Mouse (Mus musculus) hindbrain, embryonic 15.5 days (tissue): ENCODE measurements around the gene Ksr1. TPM values are rescaled to one million over a fixed set of nuclear protein-coding genes. Genes with fewer than 3 reads are reported as not detected.

Experiments
- ATAC-seq: fragments of 200-750 bp; cut with Nextera tagmentation; 2 replicates; pipeline ENCODE4 v1.8.0; 2017; ENCODE audit warnings: low read depth, moderate number of reproducible peaks, moderate TSS enrichment; ENCODE audit not compliant: low FRiP score
- H3K27ac ChIP-seq: fragments of 300-500 bp; sonication (generic); replicated peaks from 2 replicates; pipeline ENCODE4 v1.5.1; 2015; ENCODE audit warnings: mild to moderate bottlenecking, inconsistent platforms
- H3K27me3 ChIP-seq: fragments of 300-500 bp; sonication (generic); 2 replicates; pipeline ENCODE4 v1.6.1; 2015; ENCODE audit warnings: control low read depth, inconsistent platforms
- H3K36me3 ChIP-seq: fragments of 300-500 bp; sonication (generic); 2 replicates; pipeline ENCODE4 v1.6.1; 2015; ENCODE audit warnings: control low read depth, inconsistent platforms
- H3K4me1 ChIP-seq: fragments of 300-500 bp; sonication (generic); replicated peaks from 2 replicates; pipeline ENCODE4 v1.6.1; 2015; ENCODE audit warnings: control low read depth, inconsistent platforms
- H3K4me2 ChIP-seq: fragments of 300-500 bp; sonication (generic); 2 replicates; pipeline ENCODE4 v1.6.1; 2015; ENCODE audit warnings: moderate library complexity, mild to moderate bottlenecking, inconsistent platforms
- H3K4me3 ChIP-seq: fragments of 300-500 bp; sonication (generic); 2 replicates; pipeline ENCODE4 v1.5.1; 2015; ENCODE audit warnings: mild to moderate bottlenecking, inconsistent platforms
- H3K9ac ChIP-seq: fragments of 300-500 bp; sonication (generic); 2 replicates; pipeline ENCODE4 v1.6.1; 2015; ENCODE audit warnings: inconsistent platforms
- H3K9me3 ChIP-seq: fragments of 300-500 bp; sonication (generic); 2 replicates; pipeline ENCODE4 v1.6.1; 2016; ENCODE audit warnings: control low read depth, inconsistent platforms
- WGBS: fragments of 180-500 bp; shearing (Covaris S2); methylation state at CpG from one replicate; pipeline ENCODE4 v1.1.7; 2015; 5-methylcytosine and 5-hydroxymethylcytosine counted together
- polyA plus RNA-seq: library from polyadenylated mRNA; unstranded; fragments of >200 nt; fragmentation: Nextera tagmentation; extraction: Ambion mirVana; gene quantifications from 2 replicates; pipeline ENCODE4 v1.2.1, GENCODE M21; 2015

Ksr1 gene
- polyA plus RNA-seq, 1 experiment from 2014 or later, result 5.0 TPM

GRCm38 (mm10) chr11:79071082-79071972 lies 74.9 kb downstream of the Ksr1 start:
- Histone ChIP-seq H3K4me2 (no peak overlapping the region), H3K36me3 (no peaks in the 10 kb centered on the region), H3K4me3 (no peak overlapping the region), H3K27ac (no peak overlapping the region), H3K27me3 (no peaks in the 10 kb centered on the region), H3K4me1 (peaks cover 15% of the 10 kb centered on the region; the same call in 1 of the 2 replicates), H3K9me3 (no peaks in the 10 kb centered on the region), H3K9ac (no peak overlapping the region)
- no peak for ATAC-seq
- 86% methylated on average over 7 of the region's 7 CpGs for WGBS

GRCm38 (mm10) chr11:79069453-79070153 lies 76.6 kb downstream of the Ksr1 start:
- Histone ChIP-seq H3K4me3 (no peak overlapping the region), H3K4me2 (no peak overlapping the region), H3K27me3 (no peaks in the 10 kb centered on the region), H3K9ac (0 out of 2 replicates have a peak overlapping the region, but pooled peaks have one; percentile 9), H3K27ac (peak overlapping the region; percentile 69), H3K36me3 (no peaks in the 10 kb centered on the region), H3K9me3 (no peaks in the 10 kb centered on the region), H3K4me1 (peaks cover 22% of the 10 kb centered on the region; the same call in 1 of the 2 replicates)
- ATAC-seq, result peak; percentile 60; the same call in 1 of the 2 replicates
- 37% methylated on average over 9 of the region's 10 CpGs for WGBS

GRCm38 (mm10) chr11:79067172-79067571 lies 79.0 kb downstream of the Ksr1 start:
- no peak for ATAC-seq
- Histone ChIP-seq H3K9ac (no peak overlapping the region), H3K36me3 (no peaks in the 10 kb centered on the region), H3K4me2 (no peak overlapping the region), H3K9me3 (no peaks in the 10 kb centered on the region), H3K27me3 (no peaks in the 10 kb centered on the region), H3K27ac (no peak overlapping the region), H3K4me1 (peaks cover 27% of the 10 kb centered on the region; the same call in 1 of the 2 replicates), H3K4me3 (no peak overlapping the region)
- 98% methylated on average over 4 of the region's 4 CpGs for WGBS

GRCm38 (mm10) chr11:79066191-79066530 lies 80.0 kb downstream of the Ksr1 start:
- no peak overlapping the region for H3K9ac ChIP-seq
- no peak for ATAC-seq
- WGBS, result 96% methylated on average over 2 of the region's 2 CpGs
- no peaks in the 10 kb centered on the region for H3K36me3 ChIP-seq
- H3K9me3 ChIP-seq, result no peaks in the 10 kb centered on the region
- no peak overlapping the region for H3K4me2 ChIP-seq
- H3K27ac ChIP-seq, result no peak overlapping the region
- H3K4me1 ChIP-seq, result peaks cover 22% of the 10 kb centered on the region; the same call in 1 of the 2 replicates
- H3K4me3 ChIP-seq, result no peak overlapping the region
- no peaks in the 10 kb centered on the region for H3K27me3 ChIP-seq

- Histone ChIP-seq H3K36me3 (no peaks in the 10 kb centered on the region), H3K4me1 (peaks cover 22% of the 10 kb centered on the region; the same call in 1 of the 2 replicates), H3K9ac (no peak overlapping the region), H3K9me3 (no peaks in the 10 kb centered on the region), H3K27me3 (no peaks in the 10 kb centered on the region), H3K27ac (no peak overlapping the region), H3K4me2 (no peak overlapping the region), H3K4me3 (no peak overlapping the region)
- no peak for ATAC-seq
- WGBS, result 72% methylated on average over 11 of the region's 11 CpGs
Measured at GRCm38 (mm10) chr11:79065463-79066190, 80.6 kb downstream of the Ksr1 start.

GRCm38 (mm10) chr11:79064311-79064710 lies 81.9 kb downstream of the Ksr1 start:
- Histone ChIP-seq H3K36me3 (no peaks in the 10 kb centered on the region), H3K9ac (no peak overlapping the region), H3K27ac (no peak overlapping the region), H3K4me3 (no peak overlapping the region), H3K4me2 (no peak overlapping the region), H3K9me3 (no peaks in the 10 kb centered on the region), H3K4me1 (0 out of 2 replicates have a peak, but pooled peaks cover 14% of the 10 kb centered on the region), H3K27me3 (no peaks in the 10 kb centered on the region)
- ATAC-seq, result no peak
- 46% methylated on average over 8 of the region's 8 CpGs for WGBS

- ATAC-seq, result no peak
- Histone ChIP-seq H3K36me3 (no peaks in the 10 kb centered on the region), H3K4me2 (no peak overlapping the region), H3K4me3 (no peak overlapping the region), H3K4me1 (0 out of 2 replicates have a peak, but pooled peaks cover 11% of the 10 kb centered on the region), H3K9ac (no peak overlapping the region), H3K27ac (no peak overlapping the region), H3K9me3 (no peaks in the 10 kb centered on the region), H3K27me3 (no peaks in the 10 kb centered on the region)
- 79% methylated on average over 7 of the region's 7 CpGs for WGBS
Measured at GRCm38 (mm10) chr11:79063616-79064015, 82.6 kb downstream of the Ksr1 start.

- ATAC-seq, result no peak
- peaks cover 11% of the 10 kb centered on the region; the same call in 1 of the 2 replicates for H3K4me1 ChIP-seq
- H3K27ac ChIP-seq, result no peak overlapping the region
- no peaks in the 10 kb centered on the region for H3K27me3 ChIP-seq
- WGBS, result 69% methylated on average over 5 of the region's 5 CpGs
- H3K9ac ChIP-seq, result no peak overlapping the region
- H3K4me3 ChIP-seq, result no peak overlapping the region
- H3K36me3 ChIP-seq, result no peaks in the 10 kb centered on the region
- H3K4me2 ChIP-seq, result no peak overlapping the region
- no peaks in the 10 kb centered on the region for H3K9me3 ChIP-seq
Measured at GRCm38 (mm10) chr11:79062897-79063296, 83.3 kb downstream of the Ksr1 start.

GRCm38 (mm10) chr11:79061839-79062238 lies 84.4 kb downstream of the Ksr1 start:
- ATAC-seq, result no peak
- H3K36me3 ChIP-seq, result no peaks in the 10 kb centered on the region
- no peak overlapping the region for H3K9ac ChIP-seq
- H3K27me3 ChIP-seq, result no peaks in the 10 kb centered on the region
- no peak overlapping the region for H3K27ac ChIP-seq
- H3K9me3 ChIP-seq, result no peaks in the 10 kb centered on the region
- no peak overlapping the region for H3K4me3 ChIP-seq
- WGBS, result 48% methylated on average over 7 of the region's 7 CpGs
- peaks cover 13% of the 10 kb centered on the region for H3K4me1 ChIP-seq
- H3K4me2 ChIP-seq, result no peak overlapping the region

GRCm38 (mm10) chr11:79059850-79060249 lies 86.4 kb downstream of the Ksr1 start:
- no peaks in the 10 kb centered on the region for H3K36me3 ChIP-seq
- no peaks in the 10 kb centered on the region for H3K27me3 ChIP-seq
- no peak for ATAC-seq
- 82% methylated on average over 5 of the region's 5 CpGs for WGBS
- H3K9me3 ChIP-seq, result no peaks in the 10 kb centered on the region
- no peak overlapping the region for H3K27ac ChIP-seq
- no peak overlapping the region for H3K4me2 ChIP-seq
- peaks cover 10% of the 10 kb centered on the region for H3K4me1 ChIP-seq
- H3K4me3 ChIP-seq, result no peak overlapping the region
- H3K9ac ChIP-seq, result no peak overlapping the region

GRCm38 (mm10) chr11:79059062-79059461 lies 87.1 kb downstream of the Ksr1 start:
- ATAC-seq, result no peak
- Histone ChIP-seq H3K9ac (no peak overlapping the region), H3K4me1 (peaks cover 10% of the 10 kb centered on the region), H3K4me2 (no peak overlapping the region), H3K27me3 (no peaks in the 10 kb centered on the region), H3K27ac (no peak overlapping the region), H3K36me3 (no peaks in the 10 kb centered on the region), H3K9me3 (no peaks in the 10 kb centered on the region), H3K4me3 (no peak overlapping the region)
- WGBS, result 90% methylated on average over 4 of the region's 4 CpGs

GRCm38 (mm10) chr11:79058610-79059009 lies 87.6 kb downstream of the Ksr1 start:
- no peaks in the 10 kb centered on the region for H3K36me3 ChIP-seq
- H3K27me3 ChIP-seq, result no peaks in the 10 kb centered on the region
- H3K27ac ChIP-seq, result no peak overlapping the region
- H3K4me3 ChIP-seq, result no peak overlapping the region
- WGBS, result 93% methylated on average over 6 of the region's 6 CpGs
- H3K9me3 ChIP-seq, result no peaks in the 10 kb centered on the region
- H3K4me1 ChIP-seq, result peaks cover 9% of the 10 kb centered on the region
- no peak overlapping the region for H3K9ac ChIP-seq
- no peak overlapping the region for H3K4me2 ChIP-seq
- no peak for ATAC-seq
